Mouse (Mus musculus) ES-E14 (cell line): Measurements from ENCODE around the gene Mdm2.

Experiments used
- CHD2 ChIP-seq: IDR thresholded peaks from 2 replicates; pipeline ENCODE4 v1.6.1; 2014; ENCODE audit warnings: mild to moderate bottlenecking, low read depth, low read length, inconsistent platforms
- MAFK ChIP-seq: IDR thresholded peaks from 2 replicates; pipeline ENCODE4 v1.6.1; 2014; ENCODE audit warnings: mild to moderate bottlenecking, low read depth, low read length, inconsistent platforms; ENCODE audit not compliant: insufficient read depth
- ZNF384 ChIP-seq: IDR thresholded peaks from 2 replicates; pipeline ENCODE4 v1.6.1; 2012; ENCODE audit warnings: low read depth, low read length, inconsistent platforms

GRCm38 (mm10) chr10:117652378-117652774 lies 58.2 kb downstream of the Mdm2 start:
- no peak for TF ChIP-seq CHD2
- TF ChIP-seq MAFK, result no peak
- no peak for TF ChIP-seq ZNF384
